Mouse (Mus musculus) embryonic facial prominence, embryonic 11.5 days (tissue): Measurements from ENCODE around the gene Wdr83. TPM values are rescaled to one million over a fixed set of nuclear protein-coding genes. Genes with fewer than 3 reads are reported as not detected.

ENCODE experiments used
- ATAC-seq: fragments of 200-750 bp; cut with Nextera tagmentation; replicated peaks from 2 replicates; pipeline ENCODE4 v1.8.0; 2017; ENCODE audit warnings: low read depth; ENCODE audit not compliant: insufficient number of reproducible peaks, low FRiP score, low TSS enrichment
- DNase-seq: peaks from one replicate; pipeline ENCODE4 v3.0.0-alpha.2; 2015; ENCODE audit warnings: low spot score
- H3K27ac ChIP-seq: fragments of 300-500 bp; sonication (generic); replicated peaks from 2 replicates; pipeline ENCODE4 v1.5.1; 2014; ENCODE audit warnings: mild to moderate bottlenecking, low read depth, low read length, control low read depth
- H3K27me3 ChIP-seq: fragments of 300-500 bp; sonication (generic); 2 replicates; pipeline ENCODE4 v1.6.1; 2014; ENCODE audit warnings: mild to moderate bottlenecking, low read length, moderate library complexity, mixed read lengths; ENCODE audit not compliant: control insufficient read depth, insufficient read depth
- H3K36me3 ChIP-seq: fragments of 300-500 bp; sonication (generic); replicated peaks from 2 replicates; pipeline ENCODE4 v1.6.1; 2014; ENCODE audit warnings: low read depth, mild to moderate bottlenecking, low read length, moderate library complexity, mixed read lengths; ENCODE audit not compliant: control insufficient read depth, insufficient read depth
- H3K4me1 ChIP-seq: fragments of 300-500 bp; sonication (generic); 2 replicates; pipeline ENCODE4 v1.6.1; 2014; ENCODE audit warnings: low read length, mixed read lengths; ENCODE audit not compliant: control insufficient read depth, insufficient read depth
- H3K4me2 ChIP-seq: fragments of 300-500 bp; sonication (generic); 2 replicates; pipeline ENCODE4 v1.6.1; 2014; ENCODE audit warnings: low read depth, mild to moderate bottlenecking, control low read depth, low read length, moderate library complexity
- H3K4me3 ChIP-seq: fragments of 300-500 bp; sonication (generic); 2 replicates; pipeline ENCODE4 v1.5.1; 2014; ENCODE audit warnings: low read depth, low read length, control low read depth
- H3K9ac ChIP-seq: fragments of 300-500 bp; sonication (generic); replicated peaks from 2 replicates; pipeline ENCODE4 v1.6.1; 2014; ENCODE audit warnings: mild to moderate bottlenecking, control low read depth, low read length
- H3K9me3 ChIP-seq: fragments of 300-500 bp; sonication (generic); replicated peaks from 2 replicates; pipeline ENCODE4 v1.6.1; 2016; ENCODE audit warnings: mild to moderate bottlenecking, low read length, inconsistent platforms, mixed read lengths; ENCODE audit not compliant: control insufficient read depth
- WGBS: fragments of 180-500 bp; shearing (Covaris S2); extraction: QIAGEN DNeasy Blood & Tissue Kit; methylation state at CpG from one replicate; pipeline ENCODE4 v1.1.7; 2014; 5-methylcytosine and 5-hydroxymethylcytosine counted together
- polyA plus RNA-seq: library from polyadenylated mRNA; unstranded; fragments of >200 nt; fragmentation: Nextera tagmentation; extraction: Ambion mirVana; gene quantifications from 2 replicates; pipeline ENCODE4 v1.2.1, GENCODE M21; 2014

The Wdr83 gene
- polyA plus RNA-seq, 1 experiment from 2014 or later = 48.6 TPM

DNA sequence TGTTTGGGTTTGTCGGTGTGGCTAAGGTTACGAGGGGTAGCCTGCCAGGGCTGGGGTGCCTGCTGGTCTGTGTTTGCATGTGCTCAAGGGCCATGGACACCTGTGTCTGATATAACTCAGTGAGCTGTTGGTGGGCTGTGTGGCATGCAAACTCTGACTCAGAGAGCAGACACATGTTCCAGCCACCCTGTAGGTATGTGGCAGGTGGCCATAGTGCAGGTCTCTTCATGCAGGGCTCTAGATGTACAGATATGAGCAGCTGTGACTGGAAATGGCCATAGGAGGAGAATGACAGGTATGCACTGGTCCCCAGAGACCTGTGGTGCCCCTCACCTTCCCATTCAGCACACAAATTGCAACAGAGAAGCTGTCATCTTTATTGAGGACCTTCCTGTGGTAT, 14.0 kb downstream of the Wdr83 start:
- Histone ChIP-seq H3K4me2 (no peak overlapping the region; the same call in 1 of the 2 replicates), H3K9me3 (no peaks in the 10 kb centered on the region), H3K4me3 (no peak overlapping the region), H3K36me3 (no peaks in the 10 kb centered on the region), H3K4me1 (no peaks in the 10 kb centered on the region), H3K27ac (no peak overlapping the region), H3K9ac (no peak overlapping the region), H3K27me3 (no peaks in the 10 kb centered on the region)
- ATAC-seq = no peak
- no peak for DNase-seq
- WGBS = 98% methylated on average over 2 of the region's 2 CpGs

DNA sequence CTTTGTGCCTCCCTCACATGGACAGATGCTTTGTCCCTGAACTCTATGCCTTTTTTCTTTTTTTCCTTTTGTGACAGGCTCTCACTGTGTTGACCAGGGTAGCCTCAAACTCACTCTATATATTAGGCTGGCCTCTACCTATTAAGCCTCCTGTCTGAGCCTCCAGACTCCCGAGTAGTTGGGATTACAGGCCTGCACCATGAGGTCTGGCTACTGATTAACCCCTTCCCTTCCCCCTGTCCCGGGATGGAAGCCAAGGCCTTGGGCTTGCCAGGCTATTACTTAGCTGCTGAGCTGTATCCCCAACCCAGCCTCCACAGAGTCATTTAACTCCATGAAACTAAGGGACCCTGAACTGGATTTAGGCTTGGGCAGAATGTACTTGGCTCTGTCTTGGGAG, 15.9 kb downstream of the Wdr83 start:
- H3K4me3 ChIP-seq = no peak overlapping the region
- 56% methylated on average over 2 of the region's 2 CpGs for WGBS
- no peaks in the 10 kb centered on the region for H3K9me3 ChIP-seq
- 0 out of 2 replicates have a peak, but pooled peaks cover 2% of the 10 kb centered on the region for H3K4me1 ChIP-seq
- H3K27me3 ChIP-seq = no peaks in the 10 kb centered on the region
- no peak overlapping the region for H3K27ac ChIP-seq
- no peak for DNase-seq
- no peak for ATAC-seq
- no peak overlapping the region for H3K9ac ChIP-seq
- H3K36me3 ChIP-seq = no peaks in the 10 kb centered on the region
- H3K4me2 ChIP-seq = no peak overlapping the region

GRCm38 (mm10) chr8:85062603-85063002, 18.5 kb downstream of the Wdr83 start:
- Histone ChIP-seq H3K36me3 (no peaks in the 10 kb centered on the region), H3K9ac (no peak overlapping the region), H3K4me1 (0 out of 2 replicates have a peak, but pooled peaks cover 2% of the 10 kb centered on the region), H3K9me3 (no peaks in the 10 kb centered on the region), H3K27me3 (no peaks in the 10 kb centered on the region), H3K27ac (no peak overlapping the region), H3K4me2 (no peak overlapping the region), H3K4me3 (no peak overlapping the region)
- no peak for ATAC-seq
- no peak for DNase-seq
- 97% methylated on average over 4 of the region's 4 CpGs for WGBS

- DNase-seq (peak; percentile 96), ATAC-seq (peak; percentile 84)
- Histone ChIP-seq H3K4me3 (peak within 1 kb of the TSS; percentile 77), H3K9ac (peak within 1 kb of the TSS; percentile 67), H3K4me2 (peak within 1 kb of the TSS; percentile 92), H3K27me3 (no peaks in the 10 kb centered on the region), H3K27ac (no peak within 1 kb of the TSS), H3K36me3 (0 out of 2 replicates have a peak, but pooled peaks cover 5% of the 10 kb centered on the region), H3K9me3 (no peaks in the 10 kb centered on the region), H3K4me1 (0 out of 2 replicates have a peak, but pooled peaks cover 2% of the 10 kb centered on the region)
- WGBS = under 1% methylated on average over 52 of the region's 53 CpGs
These were observed 21.1 kb downstream of the Wdr83 start, which contains the start of gene Fbxw9 for GRCm38 (mm10) chr8:85059879-85060616. Gene Fbxw9 (plus strand): TSS chr8:85060055.

GRCm38 (mm10) chr8:85057367-85057766, 23.7 kb downstream of the Wdr83 start:
- no peak overlapping the region for H3K4me2 ChIP-seq
- ATAC-seq = no peak

GRCm38 (mm10) chr8:85043619-85044018, 37.5 kb downstream of the Wdr83 start:
- Histone ChIP-seq H3K4me1 (no peaks in the 10 kb centered on the region; the same call in 1 of the 2 replicates), H3K27ac (no peak overlapping the region), H3K36me3 (peaks cover 31% of the 10 kb centered on the region), H3K9me3 (no peaks in the 10 kb centered on the region), H3K27me3 (no peaks in the 10 kb centered on the region), H3K4me3 (no peak overlapping the region), H3K9ac (no peak overlapping the region), H3K4me2 (no peak overlapping the region)
- ATAC-seq (no peak), DNase-seq (no peak)
- WGBS = 89% methylated on average over 6 of the region's 6 CpGs

More at GRCm38 (mm10) chr8:85057367-85057766, 23.7 kb downstream of the Wdr83 start:
- no peak overlapping the region for H3K9ac ChIP-seq
- H3K4me3 ChIP-seq = no peak overlapping the region
- WGBS = 86% methylated on average over 7 of the region's 7 CpGs
- no peak overlapping the region for H3K27ac ChIP-seq
- no peaks in the 10 kb centered on the region for H3K9me3 ChIP-seq
- no peaks in the 10 kb centered on the region for H3K27me3 ChIP-seq
- H3K4me1 ChIP-seq = 0 out of 2 replicates have a peak, but pooled peaks cover 2% of the 10 kb centered on the region
- peaks cover 10% of the 10 kb centered on the region; the same call in 1 of the 2 replicates for H3K36me3 ChIP-seq
- no peak for DNase-seq

GRCm38 (mm10) chr8:85037681-85038531, 43.2 kb downstream of the Wdr83 start:
- peak overlapping the region; percentile 92 for H3K9ac ChIP-seq
- no peaks in the 10 kb centered on the region for H3K9me3 ChIP-seq
- under 1% methylated on average over 56 of the region's 57 CpGs for WGBS
- peak; percentile 58 for DNase-seq
- peak overlapping the region; percentile 84 for H3K4me2 ChIP-seq
- H3K27me3 ChIP-seq = no peaks in the 10 kb centered on the region
- H3K36me3 ChIP-seq = peaks cover 4% of the 10 kb centered on the region
- peaks cover 3% of the 10 kb centered on the region for H3K4me1 ChIP-seq
- peak overlapping the region; percentile 99 for H3K27ac ChIP-seq
- ATAC-seq = peak; percentile 15
- H3K4me3 ChIP-seq = peak overlapping the region; percentile 83
